Mouse (Mus musculus): ENCODE data around the gene Auts2. TPM values are rescaled to one million over a fixed set of nuclear protein-coding genes. Genes with fewer than 3 reads are reported as not detected.

Gene Auts2
- total RNA-seq, 1 experiment from 2014 or later = 10.4 TPM

DNA sequence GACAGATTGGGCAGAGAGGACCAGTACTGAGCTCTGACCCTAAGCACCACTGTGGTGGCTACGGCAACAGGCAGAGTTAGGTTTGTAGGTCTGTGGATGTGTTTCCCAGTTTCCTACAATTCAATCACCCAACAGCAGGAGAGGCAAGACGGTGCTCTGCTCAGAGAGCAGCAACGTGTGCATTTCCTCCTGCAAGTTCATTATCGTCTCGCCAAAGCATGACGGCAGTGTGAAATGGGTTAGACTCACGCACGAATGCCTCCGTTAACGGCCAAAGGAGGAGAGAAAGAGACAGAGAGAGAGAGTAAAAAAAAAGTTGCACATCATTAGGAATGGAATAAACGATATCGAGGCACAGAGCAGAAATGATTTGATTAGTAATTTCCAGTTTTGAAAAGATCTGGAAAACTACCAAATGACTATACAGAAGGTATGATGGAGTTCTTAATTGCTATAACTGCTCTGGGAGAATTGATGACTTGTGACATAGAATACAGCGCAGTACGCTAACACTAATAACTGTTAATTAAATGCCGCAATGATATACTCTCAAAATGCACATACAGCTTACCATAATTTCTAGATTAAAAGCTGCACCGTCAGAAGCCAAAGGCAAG lies 968.6 kb downstream of the Auts2 start:
- no peak for ATAC-seq (replicated peaks; ENCODE audit: low read depth, poor library complexity, severe bottlenecking)

- no peak for ATAC-seq (replicated peaks; ENCODE audit: low read depth, poor library complexity, severe bottlenecking)
These were observed 969.6 kb downstream of the Auts2 start for GRCm38 (mm10) chr5:131573296-131574177.

GRCm38 (mm10) chr5:131566032-131566431 lies 977.1 kb downstream of the Auts2 start:
- ATAC-seq (replicated peaks; ENCODE audit: low read depth, poor library complexity, severe bottlenecking) = no peak

- ATAC-seq (replicated peaks; ENCODE audit: low read depth, poor library complexity, severe bottlenecking) = no peak
These were observed 979.4 kb downstream of the Auts2 start for GRCm38 (mm10) chr5:131563630-131564252.

DNA sequence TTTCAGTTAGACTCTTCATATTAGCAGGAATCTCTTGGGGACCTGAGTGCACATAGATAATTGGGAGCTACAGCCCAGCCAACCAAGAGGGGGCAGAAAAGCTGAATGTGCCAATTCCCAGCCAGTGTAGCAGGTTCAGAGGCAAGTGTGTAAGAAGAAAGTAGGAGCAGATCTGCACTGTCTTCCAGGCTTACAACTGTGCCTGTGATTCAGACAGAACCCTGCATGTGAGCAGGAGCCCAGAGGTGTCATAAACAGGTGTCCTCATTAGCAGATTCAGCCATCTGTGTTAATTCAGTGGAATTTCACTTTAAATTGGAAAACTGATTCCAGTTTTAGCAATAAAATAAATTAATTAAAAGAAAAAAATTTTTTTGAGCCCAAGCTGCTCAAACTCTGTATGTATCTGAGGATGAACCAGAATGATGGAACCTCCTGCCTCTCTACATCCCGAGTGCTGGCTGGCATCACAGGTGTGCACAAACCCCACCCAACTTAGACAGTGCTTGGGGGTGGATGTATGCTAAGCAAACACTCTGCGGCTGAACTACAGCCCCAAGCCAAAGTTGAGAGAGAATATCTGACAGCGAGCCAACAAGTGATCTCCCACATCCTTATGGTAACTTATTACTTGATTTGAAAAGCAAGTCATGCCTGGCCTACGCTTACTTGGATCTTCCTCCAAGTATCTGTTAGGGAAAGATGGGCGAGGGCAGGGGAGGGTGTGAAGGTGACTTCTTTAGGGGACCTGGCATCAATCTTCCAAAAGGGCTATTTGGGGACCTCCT lies 982.2 kb downstream of the Auts2 start:
- no peak for ATAC-seq (replicated peaks; ENCODE audit: low read depth, poor library complexity, severe bottlenecking)

GRCm38 (mm10) chr5:131558403-131559174 lies 984.6 kb downstream of the Auts2 start:
- ATAC-seq (replicated peaks; ENCODE audit: low read depth, poor library complexity, severe bottlenecking) = no peak

DNA sequence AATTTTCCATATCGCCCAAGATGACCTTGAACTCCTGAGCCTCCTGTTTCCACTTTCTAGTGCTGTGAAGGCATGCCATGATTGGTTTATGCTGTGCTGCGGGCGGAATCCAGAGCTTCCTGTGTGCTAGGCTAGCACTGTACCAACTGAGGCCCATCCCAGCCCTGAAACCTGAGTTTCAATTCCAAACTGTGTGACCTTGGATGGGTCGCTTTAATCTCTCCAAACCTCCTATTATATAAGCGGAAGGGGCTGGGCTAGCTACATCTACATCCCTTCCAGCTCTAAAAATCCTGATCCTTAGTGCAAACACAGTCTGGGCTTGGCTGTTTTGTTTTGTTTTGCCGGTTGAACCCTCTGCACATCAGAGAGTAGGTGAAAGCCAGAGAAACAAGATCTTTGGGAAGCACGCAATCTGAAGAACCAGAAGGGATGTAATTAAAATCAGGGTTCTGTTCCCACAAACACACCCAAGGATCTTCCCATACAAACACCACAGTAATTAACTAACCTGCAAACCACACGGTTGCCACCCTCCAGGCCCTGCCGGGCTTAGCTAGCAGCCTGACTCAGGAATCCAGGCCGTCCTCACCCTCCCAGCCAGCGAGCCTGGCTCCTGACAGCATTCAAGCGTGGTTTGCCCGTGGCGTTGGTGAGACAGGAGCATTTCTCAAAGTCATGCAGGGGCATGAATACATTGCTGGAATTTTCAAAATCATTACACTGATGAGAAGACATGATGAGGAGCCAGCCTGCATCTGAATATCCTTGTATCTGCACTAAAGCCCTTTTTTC lies 985.4 kb downstream of the Auts2 start:
- no peak for ATAC-seq (replicated peaks; ENCODE audit: low read depth, poor library complexity, severe bottlenecking)

DNA sequence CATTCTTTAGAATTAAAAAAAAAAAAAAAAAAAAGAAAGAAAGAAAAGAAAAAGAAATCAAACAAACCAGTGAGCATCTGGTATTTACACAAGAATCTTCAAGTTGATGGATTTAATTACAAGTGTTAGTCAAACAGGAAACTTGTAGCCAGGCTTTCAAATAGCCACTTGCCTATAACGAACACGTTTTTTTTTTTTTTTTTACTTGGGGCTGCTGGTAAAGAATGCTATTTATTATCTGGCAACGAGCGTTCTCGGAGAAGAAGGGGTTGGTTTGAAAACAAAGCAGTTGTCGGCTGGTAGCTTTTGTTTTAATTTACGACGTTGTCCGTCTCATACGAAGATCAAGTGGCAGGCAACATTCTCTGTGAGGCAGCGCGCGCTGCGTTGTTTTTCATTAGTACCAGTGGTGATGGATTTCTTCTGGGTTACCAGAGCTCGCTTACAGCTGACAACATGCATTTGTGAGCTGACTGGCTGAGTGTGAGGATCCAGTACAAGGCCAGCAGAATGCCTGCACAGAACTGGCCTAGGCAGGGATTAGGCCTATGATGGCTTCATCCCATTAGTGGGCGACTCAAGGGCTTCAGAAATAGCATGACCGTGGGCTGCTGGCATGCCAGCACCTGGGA lies 994.1 kb downstream of the Auts2 start:
- ATAC-seq (replicated peaks; ENCODE audit: low read depth, poor library complexity, severe bottlenecking) = no peak

DNA sequence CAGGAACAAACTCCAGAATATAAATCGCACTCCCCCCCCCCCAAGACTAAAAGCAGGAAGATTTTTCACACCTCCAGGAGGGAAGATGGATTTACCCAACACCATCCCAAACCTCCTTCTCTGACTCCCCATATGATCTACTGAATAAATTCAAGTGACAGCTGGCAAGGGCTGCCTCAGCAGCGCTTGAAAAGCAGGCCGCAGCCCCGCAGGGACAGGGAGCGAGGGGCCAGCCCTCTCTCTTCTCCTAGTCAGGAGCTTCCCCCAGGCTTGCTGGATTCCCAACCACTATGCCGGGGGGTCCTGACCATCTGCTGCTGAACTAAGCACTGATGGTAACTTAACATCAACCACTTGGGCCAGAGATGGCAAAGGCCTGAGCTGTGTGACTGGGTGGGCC lies 995.2 kb downstream of the Auts2 start:
- no peak for ATAC-seq (replicated peaks; ENCODE audit: low read depth, poor library complexity, severe bottlenecking)

DNA sequence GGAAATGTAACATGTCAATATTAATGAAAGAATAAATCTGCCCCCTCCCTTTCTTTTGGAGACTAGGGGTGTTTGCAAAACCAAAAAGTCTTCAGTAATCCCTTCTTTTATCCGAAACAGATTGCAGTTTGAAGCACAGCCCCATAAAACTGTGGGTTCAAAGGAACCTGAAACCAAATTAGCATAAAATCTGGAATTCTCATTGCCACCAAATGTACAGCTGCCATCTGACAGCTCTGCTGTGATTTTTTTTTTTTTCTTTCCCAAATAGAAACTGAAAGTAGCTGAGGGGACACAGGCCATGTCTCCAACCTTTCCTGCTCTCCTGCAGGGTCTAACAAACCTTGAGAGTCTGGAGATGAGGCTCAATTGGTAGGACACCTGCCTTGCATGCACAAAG lies 996.7 kb downstream of the Auts2 start:
- no peak for ATAC-seq (replicated peaks; ENCODE audit: low read depth, poor library complexity, severe bottlenecking)

DNA sequence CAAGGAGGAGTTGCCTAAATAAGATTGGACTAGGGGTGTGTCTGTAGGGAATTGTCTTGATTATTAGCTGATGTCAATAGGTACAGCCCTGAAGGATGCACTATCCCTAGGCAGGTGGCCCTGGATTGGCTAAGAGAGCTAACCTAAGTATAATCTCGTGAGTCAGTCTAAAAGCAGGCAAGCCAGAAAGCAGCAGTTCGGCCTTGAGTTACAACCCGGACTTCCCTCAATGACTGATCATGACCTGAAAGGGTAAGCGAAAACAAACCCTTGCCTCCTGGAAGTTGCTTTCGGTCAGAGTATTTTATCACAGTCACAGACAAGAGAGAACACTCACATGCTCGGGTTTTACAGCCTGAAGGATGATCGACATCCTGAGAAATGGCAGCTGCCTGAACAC lies 998.8 kb downstream of the Auts2 start:
- ATAC-seq (replicated peaks; ENCODE audit: low read depth, poor library complexity, severe bottlenecking) = no peak

- ATAC-seq (replicated peaks; ENCODE audit: low read depth, poor library complexity, severe bottlenecking) = peak; percentile 35; the same call in 1 of the 2 replicates
These were observed 1004.7 kb downstream of the Auts2 start for GRCm38 (mm10) chr5:131538311-131538915.

- ATAC-seq (replicated peaks; ENCODE audit: low read depth, poor library complexity, severe bottlenecking) = no peak
These were observed 1005.3 kb downstream of the Auts2 start for GRCm38 (mm10) chr5:131537831-131538310.

DNA sequence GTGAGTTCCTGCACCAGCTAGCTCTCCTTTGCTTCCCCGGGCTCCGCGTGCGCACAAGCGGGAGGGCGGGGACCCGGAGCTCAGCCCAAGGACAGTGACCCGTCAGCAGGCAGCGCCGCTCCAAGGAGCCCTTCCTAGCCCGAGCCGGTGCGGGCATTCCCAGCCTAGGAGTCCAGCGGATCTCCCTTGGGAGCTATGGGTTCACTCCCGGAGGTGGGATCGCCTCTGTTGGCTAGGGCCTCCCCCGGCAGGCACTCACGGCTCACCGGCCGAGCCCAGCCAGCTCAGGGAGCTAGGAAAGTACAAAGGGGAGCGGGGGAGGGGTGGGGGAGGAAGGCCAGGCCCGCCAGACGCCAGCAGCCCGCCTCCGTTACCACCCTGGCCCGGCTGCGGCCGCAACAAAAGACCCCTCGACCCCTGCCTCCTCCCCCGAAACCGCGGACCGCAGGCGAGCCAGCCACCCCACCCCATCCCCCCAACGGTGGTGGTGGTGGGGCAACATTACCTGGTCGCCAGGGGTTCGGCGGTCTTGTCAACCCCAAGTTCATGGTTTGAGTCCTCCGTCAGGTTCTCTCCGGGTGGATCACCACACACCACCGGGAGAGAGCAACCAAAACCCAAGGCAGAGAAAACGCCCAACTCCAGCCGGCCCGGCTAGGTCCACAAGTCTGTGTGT lies 1005.9 kb downstream of the Auts2 start:
- ATAC-seq (replicated peaks; ENCODE audit: low read depth, poor library complexity, severe bottlenecking) = peak; percentile 54; the same call in 1 of the 2 replicates

- no peak for ATAC-seq (replicated peaks; ENCODE audit: low read depth, poor library complexity, severe bottlenecking)
These were observed 1007.4 kb downstream of the Auts2 start for GRCm38 (mm10) chr5:131535752-131536151.

DNA sequence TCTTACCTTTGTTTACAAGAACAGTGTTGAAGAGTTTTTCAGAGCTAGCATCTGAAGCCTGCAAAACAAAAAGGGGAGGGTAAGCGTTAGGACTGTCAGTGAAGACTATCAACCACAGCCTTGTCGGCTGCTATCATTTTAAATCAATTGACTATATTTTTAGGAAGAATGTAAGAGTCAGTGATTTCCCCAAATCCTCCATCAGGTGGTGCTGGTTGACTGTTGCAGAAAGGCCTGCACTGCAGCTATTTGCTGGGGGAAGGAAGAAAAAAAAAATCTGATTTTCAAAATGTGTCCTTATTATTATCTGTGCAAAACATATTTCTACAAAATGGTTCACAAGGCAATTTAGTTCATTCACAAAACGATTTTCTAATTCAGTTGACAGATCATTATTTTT lies 1009.3 kb downstream of the Auts2 start:
- ATAC-seq (replicated peaks; ENCODE audit: low read depth, poor library complexity, severe bottlenecking) = peak; percentile 57
